Comparison of ENCODE assay signal across 15 mouse cellular contexts in genomic region chr14:105015278-105015677, GRCm38 (mm10).
DNase-seq lines count a peak whose midpoint lies in the region; ATAC-seq and TF ChIP-seq lines count a peak whose summit lies in the region.
"Had no signal": no experiment of that assay in that cellular context is flagged by ENCODE, and none has a peak within 500 bp of the region (broad histone marks: within the 10 kb centered on the region; RNA-seq: fewer than 3 reads in every experiment).

No protein-coding gene starts in this region.

- ATAC-seq in CD4-positive, CD25-positive, alpha-beta regulatory T cell, adult 4 months: no peak
- ATAC-seq: intestine, embryonic 16.5 days; liver, postnatal 0 days had no signal

- TF ChIP-seq POLR2A in brain, embryonic 14.5 days (IDR thresholded peaks at IDR 0.05; ENCODE audit: borderline replicate concordance, extremely low read depth, insufficient read depth, insufficient read length, poor library complexity, severe bottlenecking): no peak

- peak; percentile 7; the same call in 1 of the 2 replicates for TF ChIP-seq CTCF in brain, embryonic 14.5 days (IDR thresholded peaks at IDR 0.05; ENCODE audit: borderline replicate concordance, extremely low read depth, insufficient read depth, insufficient read length)

- DNase-seq in CD4-positive, CD25-positive, alpha-beta regulatory T cell, adult 2 months (ENCODE audit: low read depth, low spot score): peak; percentile 3
- peak; percentile 26 for DNase-seq in kidney, adult 9 months
- no peak for DNase-seq in kidney, postnatal 10 days
- DNase-seq in lung, postnatal 36 days: peak; percentile 4
- DNase-seq in lung, postnatal 10 days: no peak
- no peak for DNase-seq in brain, embryonic 14.5 days (ENCODE audit: low read depth)
- no peak for DNase-seq in frontal cortex, postnatal 25 days (ENCODE audit: low spot score in 2 of 2)
- DNase-seq: cerebellum, adult 18-20 months; gastrocnemius, postnatal 10 days; liver, postnatal 0 days; midbrain, embryonic 14.5 days; right cerebral cortex, postnatal 14 days; thymus, postnatal 14 days had no signal

Comparison
In these comparisons a context has a peak if more than half of its experiments do, and no peak if none do; other contexts are left out.
1. DNase-seq: peak in CD4-positive, CD25-positive, alpha-beta regulatory T cell, adult 2 months (single experiment), kidney, adult 9 months (single experiment) and lung, postnatal 36 days (single experiment); none in kidney, postnatal 10 days (single experiment), lung, postnatal 10 days (single experiment), brain, embryonic 14.5 days (single experiment) and frontal cortex, postnatal 25 days (0 of 2).